ENCODE assay signal across 19 mouse cellular contexts in genomic region chr10:17540404-17541375, GRCm38 (mm10).
DNase-seq lines count a peak whose midpoint lies in the region; ATAC-seq lines count a peak whose summit lies in the region.
"Had no signal": no experiment of that assay in that cellular context is flagged by ENCODE, and none has a peak within 500 bp of the region (broad histone marks: within the 10 kb centered on the region; RNA-seq: fewer than 3 reads in every experiment).

No protein-coding gene starts in this region.

- H3K4me2 ChIP-seq in kidney, embryonic 15.5 days = no peak overlapping the region
- H3K4me2 ChIP-seq: hindbrain, embryonic 12.5 days had no signal

- 66% methylated on average over 6 of the region's 6 CpGs for WGBS in heart, embryonic 10.5 days
- 47% methylated on average over 6 of the region's 6 CpGs for WGBS in kidney, embryonic 15.5 days

- ATAC-seq in kidney, embryonic 15.5 days (replicated peaks; ENCODE audit: low FRiP score) = no peak
- ATAC-seq in common myeloid progenitor, adult 5-6 weeks (replicated peaks; ENCODE audit: low read depth, poor library complexity, severe bottlenecking) = peak; percentile 56
- ATAC-seq: forebrain, embryonic 14.5 days; midbrain, embryonic 16.5 days had no signal

- no peak for DNase-seq in heart, embryonic 10.5 days (ENCODE audit: low spot score)
- DNase-seq in heart, adult 8-10 months (ENCODE audit: low spot score) = no peak
- DNase-seq in kidney, adult 8-10 months = no peak
- DNase-seq in lung, postnatal 36 days = peak; percentile 56
- no peak for DNase-seq in layer of hippocampus, postnatal 14 days (ENCODE audit: low spot score in 2 of 2)
- no peak for DNase-seq in Muller cell, postnatal 12 days (ENCODE audit: inconsistent ontology term)
- DNase-seq: adrenal gland, postnatal 14 days; cerebellum, adult 18-20 months; cerebellum, postnatal 36 days; gastrocnemius, postnatal 36 days; kidney, postnatal 25 days; layer of hippocampus, adult 9-11 months; right cerebral cortex, adult 18-20 months had no signal

- no peaks in the 10 kb centered on the region for H3K27me3 ChIP-seq in heart, embryonic 10.5 days (ENCODE audit: insufficient read depth, poor library complexity, severe bottlenecking)
- no peaks in the 10 kb centered on the region for H3K27me3 ChIP-seq in kidney, embryonic 15.5 days
- H3K27me3 ChIP-seq: hindbrain, embryonic 12.5 days had no signal

- no peaks in the 10 kb centered on the region for H3K9me3 ChIP-seq in heart, embryonic 10.5 days
- H3K9me3 ChIP-seq in kidney, embryonic 15.5 days (replicated peaks) = no peaks in the 10 kb centered on the region
- H3K9me3 ChIP-seq: embryonic facial prominence, embryonic 10.5 days; hindbrain, embryonic 12.5 days had no signal

- no peak overlapping the region for H3K9ac ChIP-seq in kidney, embryonic 15.5 days
- H3K9ac ChIP-seq: hindbrain, embryonic 12.5 days had no signal

- no peak overlapping the region for H3K4me3 ChIP-seq in heart, embryonic 10.5 days
- H3K4me3 ChIP-seq in kidney, embryonic 15.5 days (replicated peaks) = no peak overlapping the region
- H3K4me3 ChIP-seq: embryonic facial prominence, embryonic 10.5 days; hindbrain, embryonic 12.5 days had no signal

- 0 out of 2 replicates have a peak, but pooled peaks cover 10% of the 10 kb centered on the region for H3K4me1 ChIP-seq in heart, embryonic 10.5 days
- peaks cover 10% of the 10 kb centered on the region; the same call in 1 of the 2 replicates for H3K4me1 ChIP-seq in kidney, embryonic 15.5 days
- H3K4me1 ChIP-seq: hindbrain, embryonic 12.5 days had no signal

- 0 out of 2 replicates have a peak overlapping the region, but pooled peaks have one; percentile 25 for H3K27ac ChIP-seq in heart, embryonic 10.5 days
- peak overlapping the region; percentile 11; the same call in 1 of the 2 replicates for H3K27ac ChIP-seq in kidney, embryonic 15.5 days
- H3K27ac ChIP-seq: embryonic facial prominence, embryonic 10.5 days; hindbrain, embryonic 12.5 days had no signal

- no peaks in the 10 kb centered on the region for H3K36me3 ChIP-seq in heart, embryonic 10.5 days
- H3K36me3 ChIP-seq in kidney, embryonic 15.5 days = no peaks in the 10 kb centered on the region
- H3K36me3 ChIP-seq: embryonic facial prominence, embryonic 10.5 days; hindbrain, embryonic 12.5 days had no signal
